Mouse (Mus musculus): ENCODE measurements at regions not wholly inside any gene's neighbourhood (a gene's known extent, or its start where the extent isn't known, plus 50 kb on each side); places are given as distances from the start of the nearest gene placed in this dataset.

- H3K36me3 ChIP-seq (ENCODE audit: poor library complexity, severe bottlenecking) = no peaks in the 10 kb centered on the region
- ATAC-seq = no peak
- peaks cover 17% of the 10 kb centered on the region for H3K4me1 ChIP-seq
- H3K4me3 ChIP-seq = no peak overlapping the region
- no peak overlapping the region for H3K27ac ChIP-seq
- WGBS = 66% methylated on average over 10 of the region's 10 CpGs
- no peaks in the 10 kb centered on the region for H3K27me3 ChIP-seq
- H3K9ac ChIP-seq = no peak overlapping the region
- H3K4me2 ChIP-seq = no peak overlapping the region
- no peaks in the 10 kb centered on the region for H3K9me3 ChIP-seq (replicated peaks)
Observed at GRCm38 (mm10) chr2:160455617-160456016, 88.8 kb upstream of the Mafb start.

GRCm38 (mm10) chr2:160456681-160457080, 89.8 kb upstream of the Mafb start:
- Histone ChIP-seq H3K27me3 (no peaks in the 10 kb centered on the region), H3K36me3 (ENCODE audit: poor library complexity, severe bottlenecking) (no peaks in the 10 kb centered on the region), H3K4me3 (no peak overlapping the region), H3K4me1 (peaks cover 8% of the 10 kb centered on the region), H3K9me3 (replicated peaks) (no peaks in the 10 kb centered on the region), H3K9ac (no peak overlapping the region), H3K4me2 (no peak overlapping the region), H3K27ac (no peak overlapping the region)
- WGBS = 87% methylated on average over 8 of the region's 8 CpGs
- no peak for ATAC-seq

DNA sequence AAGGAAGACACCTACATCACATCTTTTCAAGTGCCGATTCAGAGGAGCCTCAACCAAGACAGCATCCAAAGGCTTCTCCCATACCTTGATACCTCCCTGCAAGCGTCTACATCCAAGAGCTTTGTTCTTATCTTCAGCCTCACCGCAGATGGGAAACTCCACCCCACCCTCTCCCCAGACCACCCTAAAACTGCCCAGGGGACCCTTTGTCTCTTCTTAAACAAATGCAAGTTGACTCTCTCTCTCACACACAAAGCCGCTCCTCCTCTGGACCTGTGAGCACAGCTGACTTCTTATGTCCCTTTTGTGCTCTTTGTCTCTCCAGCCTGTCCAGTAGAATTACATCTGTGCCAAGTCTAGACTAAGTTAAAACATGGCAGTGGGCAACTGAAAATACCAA, 104.7 kb upstream of the Mafb start:
- Histone ChIP-seq H3K4me3 (no peak overlapping the region), H3K4me2 (no peak overlapping the region), H3K27ac (no peak overlapping the region), H3K9me3 (replicated peaks) (no peaks in the 10 kb centered on the region), H3K27me3 (no peaks in the 10 kb centered on the region), H3K4me1 (no peaks in the 10 kb centered on the region), H3K36me3 (ENCODE audit: poor library complexity, severe bottlenecking) (no peaks in the 10 kb centered on the region), H3K9ac (no peak overlapping the region)
- no peak for ATAC-seq
- WGBS = 51% methylated on average over 4 of the region's 4 CpGs

DNA sequence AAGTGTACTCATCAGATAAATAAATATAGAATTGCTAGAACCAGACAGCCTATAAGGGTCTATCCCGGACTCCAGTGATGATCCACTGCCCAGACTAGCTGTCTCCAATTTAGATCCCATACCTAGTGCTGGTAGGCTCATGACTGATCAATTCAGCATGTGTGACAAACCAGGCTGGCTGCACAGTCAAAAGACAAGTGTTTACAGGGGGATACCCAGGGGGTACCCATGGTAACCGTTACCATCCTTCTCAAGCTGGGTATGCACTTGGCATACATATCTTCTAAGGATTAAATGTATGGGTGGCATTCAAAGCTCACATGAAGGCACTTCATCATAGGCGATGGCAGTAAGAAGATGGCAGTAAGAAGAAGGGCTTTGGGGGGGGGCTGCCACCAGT, 109.3 kb upstream of the Mafb start:
- Histone ChIP-seq H3K27me3 (no peaks in the 10 kb centered on the region), H3K27ac (no peak overlapping the region), H3K9me3 (replicated peaks) (no peaks in the 10 kb centered on the region), H3K36me3 (ENCODE audit: poor library complexity, severe bottlenecking) (no peaks in the 10 kb centered on the region), H3K4me2 (no peak overlapping the region), H3K9ac (no peak overlapping the region), H3K4me1 (no peaks in the 10 kb centered on the region), H3K4me3 (no peak overlapping the region)
- 88% methylated on average over 3 of the region's 3 CpGs for WGBS
- ATAC-seq = no peak

DNA sequence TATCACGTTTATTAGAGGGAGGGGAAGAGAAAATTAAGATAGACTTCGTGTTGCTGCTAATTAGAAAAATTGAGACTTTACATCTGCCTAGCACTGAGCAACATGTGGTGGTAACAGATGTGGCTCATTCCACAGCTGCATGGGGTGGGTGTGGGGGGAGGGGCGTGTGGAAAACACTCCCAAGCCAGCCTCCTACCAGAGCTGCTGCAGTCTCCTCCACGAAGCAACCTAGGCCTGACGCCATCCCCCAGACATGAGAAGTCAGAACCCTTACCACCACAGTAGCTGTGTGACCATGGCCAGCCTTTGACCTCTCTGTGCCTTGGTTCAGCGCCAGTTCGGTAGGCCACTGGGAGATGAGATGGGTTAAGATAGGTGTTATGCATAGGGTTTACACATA, 112.4 kb upstream of the Mafb start:
- WGBS = 67% methylated on average over 7 of the region's 7 CpGs
- no peak for ATAC-seq
- Histone ChIP-seq H3K27ac (no peak overlapping the region), H3K36me3 (ENCODE audit: poor library complexity, severe bottlenecking) (no peaks in the 10 kb centered on the region), H3K4me2 (no peak overlapping the region), H3K9ac (no peak overlapping the region), H3K9me3 (replicated peaks) (no peaks in the 10 kb centered on the region), H3K4me3 (no peak overlapping the region), H3K27me3 (0 out of 2 replicates have a peak, but pooled peaks cover 4% of the 10 kb centered on the region), H3K4me1 (no peaks in the 10 kb centered on the region)

DNA sequence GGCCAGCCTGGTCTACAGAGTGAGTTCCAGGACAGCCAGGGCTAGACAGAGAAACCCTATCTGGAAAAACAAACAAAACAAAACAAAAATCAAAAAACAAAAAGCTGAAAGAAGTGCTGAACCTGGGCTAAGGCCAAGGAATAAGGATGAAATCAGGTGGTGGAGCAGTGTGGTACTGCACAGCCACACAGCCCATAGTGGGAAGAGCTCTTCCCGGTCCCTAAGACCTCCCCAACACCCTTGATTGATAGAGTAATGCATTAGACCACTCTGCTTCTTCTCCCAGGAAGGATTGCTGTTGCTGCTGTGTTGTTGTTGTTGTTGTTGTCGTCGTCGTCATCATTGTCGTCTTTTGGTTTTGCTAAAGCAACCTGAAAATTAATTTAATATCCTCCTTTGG, 118.2 kb upstream of the Mafb start:
- Histone ChIP-seq H3K27ac (no peak overlapping the region), H3K9me3 (replicated peaks) (no peaks in the 10 kb centered on the region), H3K4me2 (no peak overlapping the region), H3K36me3 (ENCODE audit: poor library complexity, severe bottlenecking) (no peaks in the 10 kb centered on the region), H3K27me3 (0 out of 2 replicates have a peak, but pooled peaks cover 4% of the 10 kb centered on the region), H3K9ac (no peak overlapping the region), H3K4me1 (0 out of 2 replicates have a peak, but pooled peaks cover 4% of the 10 kb centered on the region), H3K4me3 (no peak overlapping the region)
- WGBS = 63% methylated on average over 5 of the region's 5 CpGs
- ATAC-seq = no peak; the same call in 1 of the 2 replicates

DNA sequence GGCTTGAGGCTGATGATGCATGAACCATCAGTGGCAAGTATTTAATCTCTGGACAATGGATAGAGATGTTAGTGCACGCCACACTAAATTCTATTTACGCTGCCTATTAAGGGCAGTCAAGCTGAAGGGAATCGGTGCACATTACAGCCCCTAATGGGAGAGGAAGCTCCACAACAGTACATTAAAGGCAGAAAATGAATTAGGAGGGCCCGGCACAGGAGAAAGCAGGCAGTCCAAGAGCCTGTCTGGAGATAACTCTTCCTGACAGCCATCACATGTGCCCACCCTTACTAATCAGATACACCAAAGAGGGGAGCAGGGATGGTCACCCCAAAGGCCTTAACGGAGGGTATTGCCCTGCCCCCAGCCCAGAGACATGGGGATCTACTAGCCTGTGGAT, 118.7 kb upstream of the Mafb start:
- H3K4me3 ChIP-seq = no peak overlapping the region
- H3K27ac ChIP-seq = no peak overlapping the region
- H3K36me3 ChIP-seq (ENCODE audit: poor library complexity, severe bottlenecking) = no peaks in the 10 kb centered on the region
- H3K4me1 ChIP-seq = 0 out of 2 replicates have a peak, but pooled peaks cover 4% of the 10 kb centered on the region
- H3K27me3 ChIP-seq = 0 out of 2 replicates have a peak, but pooled peaks cover 4% of the 10 kb centered on the region
- H3K4me2 ChIP-seq = no peak overlapping the region
- no peaks in the 10 kb centered on the region for H3K9me3 ChIP-seq (replicated peaks)
- ATAC-seq = no peak; the same call in 1 of the 2 replicates
- H3K9ac ChIP-seq = no peak overlapping the region
- 20% methylated on average over 5 of the region's 5 CpGs for WGBS

GRCm38 (mm10) chr2:160499726-160500125, 132.9 kb upstream of the Mafb start:
- Histone ChIP-seq H3K27me3 (peaks cover 12% of the 10 kb centered on the region), H3K9me3 (replicated peaks) (no peaks in the 10 kb centered on the region), H3K4me3 (no peak overlapping the region), H3K27ac (no peak overlapping the region), H3K4me2 (no peak overlapping the region), H3K9ac (no peak overlapping the region), H3K4me1 (peaks cover 14% of the 10 kb centered on the region), H3K36me3 (ENCODE audit: poor library complexity, severe bottlenecking) (no peaks in the 10 kb centered on the region)
- 33% methylated on average over 1 of the region's 1 CpGs for WGBS
- no peak for ATAC-seq

DNA sequence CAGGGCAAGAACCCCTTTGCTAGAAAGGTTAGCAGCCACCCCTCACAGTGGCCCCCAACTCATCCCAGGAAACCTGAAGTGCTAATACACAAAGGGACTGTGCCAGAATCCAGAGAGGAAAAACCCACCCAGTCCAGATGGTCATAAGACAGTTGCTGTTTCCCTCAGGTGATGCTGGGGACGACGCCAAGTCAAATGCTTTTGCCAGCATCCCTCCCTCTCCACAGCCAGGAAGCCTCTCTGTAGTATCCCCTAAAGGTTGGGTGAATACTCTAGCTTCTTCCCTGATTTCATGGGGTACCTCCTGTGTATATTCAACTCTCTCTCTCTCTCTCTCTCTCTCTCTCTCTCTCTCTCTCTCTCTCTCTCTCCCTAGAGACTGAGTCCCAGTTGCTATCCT, 136.0 kb upstream of the Mafb start:
- Histone ChIP-seq H3K36me3 (ENCODE audit: poor library complexity, severe bottlenecking) (no peaks in the 10 kb centered on the region), H3K9ac (no peak overlapping the region), H3K4me1 (peaks cover 17% of the 10 kb centered on the region), H3K4me3 (no peak overlapping the region), H3K27me3 (peaks cover 12% of the 10 kb centered on the region; the same call in 1 of the 2 replicates), H3K27ac (no peak overlapping the region), H3K4me2 (no peak overlapping the region), H3K9me3 (replicated peaks) (no peaks in the 10 kb centered on the region)
- no peak for ATAC-seq
- 79% methylated on average over 2 of the region's 2 CpGs for WGBS

DNA sequence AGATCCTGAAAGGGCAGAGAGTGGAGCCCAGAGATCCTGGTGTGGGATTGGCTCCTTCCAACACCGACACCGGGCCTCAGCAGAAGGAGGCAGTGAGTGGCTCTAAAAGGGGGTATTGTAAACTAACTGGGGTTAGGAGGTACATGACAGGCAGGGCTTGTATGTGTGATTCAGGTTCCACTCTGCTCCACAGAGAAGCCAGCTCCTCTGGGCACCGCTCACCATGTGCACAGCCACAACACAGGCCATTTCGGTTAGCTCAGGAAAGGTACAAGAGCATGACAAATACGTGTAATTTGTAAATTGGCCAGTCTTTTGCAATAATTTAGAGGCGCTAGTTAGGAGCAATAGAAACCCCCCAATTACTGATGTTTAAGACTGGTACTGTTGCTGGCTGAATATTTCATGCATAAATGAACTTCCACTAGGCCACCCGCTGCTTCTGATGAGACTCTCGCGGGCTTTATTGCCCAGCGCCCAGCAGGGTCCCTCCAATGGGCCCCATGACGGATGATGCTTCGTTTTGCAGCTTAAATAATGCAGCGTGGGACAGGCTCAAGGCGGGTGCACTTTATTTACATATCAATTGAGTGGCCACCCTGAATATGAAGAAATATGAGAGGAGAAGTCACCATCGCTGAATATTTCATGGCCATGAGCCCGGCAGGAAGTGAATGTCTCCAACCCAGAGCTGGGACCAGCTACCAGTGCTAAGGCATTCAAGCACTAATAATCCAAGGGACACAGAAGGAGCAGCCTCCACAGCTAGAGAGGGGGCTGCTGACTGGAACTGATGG, 136.9 kb upstream of the Mafb start:
- Histone ChIP-seq H3K4me2 (peak overlapping the region; percentile 13; the same call in 1 of the 2 replicates), H3K36me3 (ENCODE audit: poor library complexity, severe bottlenecking) (no peaks in the 10 kb centered on the region), H3K9me3 (replicated peaks) (no peaks in the 10 kb centered on the region), H3K4me1 (peaks cover 21% of the 10 kb centered on the region), H3K9ac (no peak overlapping the region), H3K27ac (no peak overlapping the region), H3K27me3 (peaks cover 8% of the 10 kb centered on the region; the same call in 1 of the 2 replicates), H3K4me3 (no peak overlapping the region)
- peak; percentile 31 for ATAC-seq
- 23% methylated on average over 16 of the region's 16 CpGs for WGBS

DNA sequence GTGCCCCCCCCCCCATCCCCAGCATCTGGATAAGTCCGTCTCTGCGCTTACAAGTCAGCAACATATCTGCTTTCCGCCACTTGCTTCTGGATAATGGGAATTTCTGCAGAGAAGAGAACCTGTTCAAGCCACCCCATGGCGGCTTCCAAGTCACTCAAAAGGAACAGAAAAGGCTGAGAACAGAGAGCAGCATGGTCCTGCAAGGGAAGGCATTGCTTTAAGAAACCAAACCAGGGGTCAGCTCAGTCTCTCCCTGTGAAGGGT, 137.5 kb upstream of the Mafb start:
- H3K9ac ChIP-seq = no peak overlapping the region
- no peak overlapping the region for H3K4me3 ChIP-seq
- no peaks in the 10 kb centered on the region for H3K36me3 ChIP-seq (ENCODE audit: poor library complexity, severe bottlenecking)
- 60% methylated on average over 4 of the region's 4 CpGs for WGBS
- no peak overlapping the region for H3K27ac ChIP-seq
- H3K4me1 ChIP-seq = peaks cover 21% of the 10 kb centered on the region
- no peak overlapping the region for H3K4me2 ChIP-seq
- peaks cover 8% of the 10 kb centered on the region; the same call in 1 of the 2 replicates for H3K27me3 ChIP-seq
- no peaks in the 10 kb centered on the region for H3K9me3 ChIP-seq (replicated peaks)
- ATAC-seq = no peak

DNA sequence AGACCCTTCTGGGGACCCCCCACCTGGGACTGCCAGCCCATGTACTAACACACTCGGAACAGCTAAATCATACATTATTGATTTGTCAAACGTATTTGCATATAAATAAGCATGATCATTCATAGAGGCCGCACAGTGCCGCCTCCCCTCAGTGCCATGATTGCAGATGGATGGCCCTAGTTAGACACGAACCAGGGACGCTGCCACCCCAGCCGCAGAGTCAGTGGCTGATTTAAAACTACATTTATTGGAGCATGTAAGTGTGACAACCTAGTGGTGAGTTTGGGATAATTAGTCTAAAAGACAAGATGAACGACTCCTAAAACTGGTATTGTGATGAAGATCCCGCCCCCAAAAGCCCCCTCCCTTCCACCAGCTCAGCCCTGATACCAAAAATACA, 138.3 kb upstream of the Top1 start:
- Histone ChIP-seq H3K36me3 (ENCODE audit: poor library complexity, severe bottlenecking) (no peaks in the 10 kb centered on the region), H3K4me2 (no peak overlapping the region), H3K9ac (no peak overlapping the region), H3K4me1 (peaks cover 31% of the 10 kb centered on the region), H3K27ac (no peak overlapping the region), H3K27me3 (peaks cover 6% of the 10 kb centered on the region; the same call in 1 of the 2 replicates), H3K9me3 (replicated peaks) (no peaks in the 10 kb centered on the region), H3K4me3 (no peak overlapping the region)
- 44% methylated on average over 9 of the region's 9 CpGs for WGBS
- no peak for ATAC-seq
